Mouse (Mus musculus) left cerebral cortex, postnatal 14 days (tissue): ENCODE measurements at regions not wholly inside any gene's neighbourhood (a gene's known extent, or its start where the extent isn't known, plus 50 kb on each side); places are given as distances from the start of the nearest gene placed in this dataset.

ENCODE experiments used
- DNase-seq, 2 experiments: peaks; one replicate each; pipeline ENCODE4 v3.0.0; 2021 to 2022; ENCODE audit warnings: low spot score in 2 of 2, mixed read lengths in 1 of 2
- intact Hi-C: fragments of 180-260 bp; cut with DNase I; formaldehyde crosslinking; loops from one replicate; pipeline ENCODE4 v1.15.1; 2025

DNA sequence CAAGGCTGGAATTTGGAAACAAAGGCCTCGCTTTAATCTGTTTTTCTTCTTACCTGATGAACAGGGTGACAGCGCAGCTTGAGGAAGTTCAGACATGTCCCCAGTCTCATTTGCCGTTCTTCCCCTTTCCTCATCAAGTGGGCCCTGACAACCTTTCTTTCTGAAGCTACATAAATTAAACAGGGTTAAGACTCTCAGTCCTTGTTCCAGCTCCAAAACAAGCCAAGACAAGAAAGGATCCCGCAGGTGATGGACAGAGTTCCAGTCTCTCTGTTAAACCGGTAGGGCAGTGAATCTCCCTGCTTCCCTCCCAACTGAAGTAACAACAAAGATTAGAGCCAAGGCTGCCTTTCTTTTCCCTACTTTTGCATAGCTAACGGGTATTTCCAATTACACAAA lies 605.6 kb downstream of the Nfib start:
- intact Hi-C loops: loop anchor here (10.0 kb wide), 1 partner anchor 195 kb away; no protein-coding TSS in a partner anchor
- DNase-seq: no peak

DNA sequence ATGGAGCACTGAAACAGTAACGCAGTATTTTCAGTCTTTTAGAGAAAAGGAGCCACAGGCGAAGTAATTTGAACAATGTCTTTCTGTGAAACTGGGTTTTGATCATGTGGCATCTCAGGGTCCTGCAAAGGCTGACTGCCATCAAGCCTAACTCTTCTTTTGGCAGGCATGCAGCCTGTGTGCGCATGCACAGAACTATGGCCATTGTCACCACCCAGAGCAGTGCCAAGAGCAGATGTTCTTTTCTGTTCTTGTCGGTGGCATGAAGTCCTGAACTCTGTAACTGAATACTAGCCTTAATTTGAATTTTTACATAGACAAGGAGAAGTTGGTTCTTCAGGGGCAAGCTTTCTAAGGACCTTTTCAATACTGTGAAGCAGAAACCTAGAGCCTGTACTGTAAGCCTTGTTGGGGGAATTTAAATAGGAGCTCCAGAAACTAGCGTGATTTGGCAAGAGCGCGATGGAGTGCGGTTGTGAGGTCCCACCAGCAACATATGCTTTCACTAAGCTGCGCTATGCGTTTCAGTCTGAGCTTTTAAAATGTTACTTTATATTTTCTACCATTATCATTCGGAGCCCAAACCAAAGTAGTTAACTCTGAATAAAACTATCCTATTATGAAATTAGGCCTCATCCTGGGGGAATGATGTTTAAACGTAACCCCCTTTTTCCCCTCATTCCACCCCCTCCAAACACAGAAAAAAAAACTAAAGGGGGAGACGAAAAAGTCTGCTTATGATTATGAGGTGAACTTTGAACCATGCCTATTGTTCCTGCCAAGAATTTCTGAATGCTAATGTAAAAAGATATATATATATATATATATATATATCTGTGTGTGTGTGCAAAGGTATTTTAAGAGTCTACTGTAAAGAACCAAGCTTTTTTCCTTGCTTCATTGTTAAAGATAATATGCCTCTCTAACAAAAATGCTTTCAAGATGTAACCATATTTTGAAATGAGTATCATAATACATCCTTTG lies 606.3 kb downstream of the Nfib start:
- intact Hi-C loops: loop anchor here (10.0 kb wide), 1 partner anchor 196 kb away; no protein-coding TSS in a partner anchor
- no peak for DNase-seq

DNA sequence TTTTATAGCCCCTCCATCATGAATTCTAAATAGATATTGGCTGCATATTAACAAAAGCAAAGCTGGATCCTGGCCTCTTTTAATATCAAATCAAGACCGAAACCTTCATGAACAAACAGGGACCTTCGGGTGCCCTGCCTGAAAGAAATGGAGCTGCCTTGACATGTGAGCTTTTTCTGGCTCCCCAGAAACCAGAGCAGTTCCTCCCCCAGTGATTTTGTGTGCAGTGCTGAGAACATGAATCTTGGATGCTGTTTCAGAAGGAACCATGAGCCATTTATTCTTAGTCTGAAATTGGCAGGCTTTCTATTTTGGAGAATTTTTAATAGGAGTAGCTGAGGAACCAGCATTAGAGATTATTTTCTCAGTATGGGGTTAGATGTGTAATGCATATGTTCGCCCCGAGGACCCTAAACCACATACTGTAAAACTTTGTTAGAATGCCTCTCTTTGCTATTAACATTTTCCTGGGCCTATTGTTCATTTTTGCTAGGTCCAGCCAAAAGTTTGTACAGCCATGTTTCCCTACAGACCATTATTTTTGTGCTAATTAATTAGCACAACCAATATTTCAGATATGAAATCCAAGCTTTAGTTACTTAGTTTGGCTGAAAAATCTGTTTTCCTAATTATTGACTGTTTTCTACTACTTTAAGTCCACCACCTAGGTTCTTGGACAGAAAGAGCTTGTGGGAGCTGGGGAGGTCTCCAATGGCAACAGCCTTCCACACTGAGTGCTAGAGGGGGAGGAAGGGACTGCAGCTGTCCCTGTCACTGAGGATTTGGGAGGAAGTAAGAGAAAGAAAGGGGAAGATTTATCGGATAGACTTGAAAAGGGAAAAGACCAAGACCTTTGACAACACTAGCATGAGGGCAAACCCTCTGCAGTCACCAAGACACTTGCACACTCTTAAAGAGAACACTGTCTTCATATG lies 613.0 kb downstream of the Nfib start:
- peak; percentile 34 to 46 for DNase-seq
- intact Hi-C loops: loop anchor here (10.0 kb wide), 1 partner anchor 202 kb away; no protein-coding TSS in a partner anchor

DNA sequence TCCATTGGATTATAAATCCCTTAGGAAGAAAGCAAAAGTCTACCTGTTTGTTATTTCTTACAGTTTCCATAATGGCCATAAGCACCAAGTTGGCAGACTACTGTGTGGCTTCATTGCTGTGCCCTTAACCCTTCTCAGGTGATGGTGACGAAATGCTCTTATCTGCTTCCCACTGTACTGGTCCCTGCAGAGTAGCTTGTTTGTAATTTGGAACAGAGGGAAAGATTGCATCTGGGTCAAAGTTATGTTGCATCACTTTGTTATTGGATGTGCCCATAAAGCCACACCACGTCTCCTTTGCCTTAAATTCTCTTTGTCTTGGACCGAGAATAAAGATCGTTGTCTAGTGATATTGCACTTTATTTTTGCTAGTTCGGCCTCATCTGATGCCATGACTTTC lies 615.9 kb downstream of the Nfib start:
- DNase-seq: no peak
- intact Hi-C loops: loop anchor here (10.0 kb wide), 1 partner anchor 205 kb away; no protein-coding TSS in a partner anchor

DNA sequence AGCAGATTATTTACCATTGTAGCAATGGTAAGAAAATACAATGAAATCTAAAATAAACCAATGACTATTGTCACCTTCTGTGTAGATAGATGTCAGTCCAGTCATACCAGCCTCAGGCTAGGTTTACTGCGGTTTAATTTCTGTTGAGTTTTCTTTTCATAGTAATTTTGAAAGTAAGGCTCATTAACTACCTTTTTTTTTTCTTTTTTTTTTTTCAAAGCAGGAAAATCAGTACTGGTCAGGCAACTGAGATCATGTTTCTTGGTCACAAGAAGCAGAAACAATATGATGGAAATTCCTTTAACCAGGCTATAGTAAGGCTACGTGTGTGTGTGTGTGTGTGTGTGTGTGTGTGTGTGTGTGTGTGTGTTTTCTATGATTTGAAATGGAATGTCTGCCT lies 622.0 kb downstream of the Nfib start:
- intact Hi-C loops: no loop called here
- no peak for DNase-seq

DNA sequence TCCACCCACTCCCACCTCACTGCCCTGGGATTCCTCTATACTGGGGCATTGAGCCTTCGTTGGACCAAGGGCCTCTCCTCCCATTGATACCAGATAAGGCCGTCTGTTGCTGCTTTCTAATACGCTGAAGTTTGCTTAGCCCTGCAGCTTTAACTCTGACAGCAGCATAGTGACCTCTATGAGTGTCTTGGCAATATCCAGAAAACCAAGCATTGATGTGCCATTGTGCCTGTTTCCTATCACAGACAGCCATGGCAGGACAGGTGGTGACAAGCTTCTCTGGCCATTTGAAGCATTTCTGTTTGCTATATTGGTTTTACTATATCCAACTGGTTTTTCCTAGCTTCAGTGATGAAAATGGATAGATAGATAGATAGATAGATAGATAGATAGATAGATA lies 625.4 kb upstream of the Mpdz start:
- intact Hi-C loops: no loop called here
- DNase-seq: no peak

DNA sequence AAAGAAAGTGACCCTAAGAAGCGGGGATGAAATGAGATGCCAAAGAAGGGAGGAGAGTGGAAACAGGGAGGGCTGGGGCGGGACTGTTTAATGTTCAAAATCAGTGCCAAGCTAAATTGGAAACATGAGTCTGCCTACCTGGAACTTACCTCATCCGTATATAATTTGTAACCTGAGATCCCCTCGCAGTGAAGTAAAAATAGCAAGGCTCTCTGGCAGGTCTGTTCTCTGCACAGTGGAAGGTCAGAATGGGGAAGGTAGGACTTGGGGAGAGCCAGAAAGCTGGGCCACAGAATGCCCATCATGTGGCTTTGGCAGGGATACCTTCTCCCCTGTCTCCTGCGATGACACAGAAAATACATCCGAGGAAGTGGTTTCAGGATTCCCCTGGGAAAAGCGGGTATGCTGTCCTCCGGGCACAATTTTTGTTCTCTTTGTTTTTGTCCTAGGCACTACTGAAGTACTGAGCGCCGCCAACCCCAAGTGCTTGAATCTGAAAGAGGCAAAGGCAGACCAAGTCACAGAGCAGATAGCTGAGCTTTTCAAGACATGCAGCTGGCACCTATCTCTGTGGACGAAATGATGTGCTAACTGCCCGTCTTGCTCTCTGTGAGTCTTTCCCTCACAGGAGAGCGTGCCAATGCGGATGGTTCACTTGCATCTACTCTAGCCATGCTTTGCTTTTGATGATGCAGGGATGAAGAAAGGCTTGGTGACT lies 623.2 kb upstream of the Mpdz start:
- intact Hi-C loops: no loop called here
- no peak for DNase-seq

DNA sequence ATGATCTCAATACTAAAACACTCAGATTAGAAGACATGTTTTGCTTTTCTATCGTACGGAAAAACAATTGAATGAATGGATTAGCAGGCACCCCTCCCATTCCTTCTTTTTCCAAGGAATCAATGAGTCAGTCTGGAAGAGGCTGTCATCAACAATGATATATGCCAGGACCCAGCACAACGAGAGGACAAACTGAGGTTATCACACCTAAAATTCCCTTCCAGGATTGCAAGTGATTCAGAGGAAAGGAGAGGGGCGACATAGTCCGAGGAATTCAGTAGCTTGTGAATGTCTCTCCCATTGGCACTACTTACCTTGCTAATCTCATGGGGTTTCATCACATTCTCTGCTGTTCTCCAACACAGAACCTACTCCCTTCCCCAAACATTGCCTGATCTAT lies 620.1 kb upstream of the Mpdz start:
- intact Hi-C loops: no loop called here

DNA sequence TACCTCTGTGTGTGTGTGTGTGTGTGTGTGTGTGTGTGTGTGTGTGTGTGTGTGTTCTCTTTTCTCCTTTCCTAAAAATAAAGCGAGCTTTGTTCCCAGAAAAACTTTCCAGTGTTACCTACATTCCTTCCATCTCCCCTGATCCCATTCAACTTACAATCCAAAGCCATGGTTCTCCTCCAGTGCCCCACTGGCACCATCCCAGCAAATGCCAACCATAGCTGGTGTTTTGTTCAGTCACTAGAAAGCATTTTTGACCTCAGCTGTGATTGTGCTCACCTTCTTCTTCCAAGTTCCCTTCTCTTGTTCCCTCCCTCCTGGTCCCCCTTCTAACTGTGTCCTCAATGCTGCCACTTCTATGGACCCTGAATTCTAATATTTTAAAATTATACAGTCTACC lies 614.1 kb upstream of the Mpdz start:
- no peak for DNase-seq
- intact Hi-C loops: no loop called here

More for the DNA sequence above, 620.1 kb upstream of the Mpdz start:
- DNase-seq: no peak

DNA sequence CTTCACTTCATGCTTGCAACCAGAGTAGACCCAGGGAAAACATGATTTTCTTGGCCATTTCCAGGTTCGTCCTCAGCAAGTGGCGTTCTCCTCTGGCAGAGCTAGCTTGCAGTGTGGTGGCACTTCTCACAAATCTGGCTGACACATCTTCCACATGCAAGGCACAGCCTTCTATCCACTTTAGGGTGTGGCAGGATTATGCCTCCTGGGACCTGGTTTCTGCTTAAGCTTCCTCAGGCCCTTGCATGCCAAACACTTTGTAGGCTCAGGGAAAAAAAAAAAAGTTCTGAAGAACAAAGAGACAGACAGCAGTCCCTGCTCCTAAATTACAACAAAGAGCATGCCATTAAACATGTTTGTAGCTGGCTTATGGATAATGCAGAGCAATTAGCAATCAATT lies 605.6 kb upstream of the Mpdz start:
- DNase-seq: no peak
- intact Hi-C loops: no loop called here

DNA sequence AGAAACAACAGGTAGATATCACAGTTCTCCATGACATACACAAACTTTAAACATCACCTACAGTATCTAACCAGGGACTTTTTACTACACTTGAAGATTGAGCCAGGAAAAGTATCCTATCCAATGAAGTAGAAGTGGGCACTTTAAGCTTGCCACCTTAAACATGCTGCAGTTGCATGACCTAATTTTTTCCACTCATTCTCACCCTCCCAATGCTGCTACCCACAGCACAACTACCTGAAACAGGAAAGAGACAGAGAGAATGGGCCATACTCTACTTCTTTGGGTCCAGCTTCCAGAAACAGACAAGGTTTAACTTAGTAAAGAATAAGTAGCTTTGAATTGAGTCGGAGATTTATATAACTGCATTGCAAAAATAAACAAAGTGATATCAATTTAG lies 594.9 kb upstream of the Mpdz start:
- no peak for DNase-seq
- intact Hi-C loops: no loop called here

DNA sequence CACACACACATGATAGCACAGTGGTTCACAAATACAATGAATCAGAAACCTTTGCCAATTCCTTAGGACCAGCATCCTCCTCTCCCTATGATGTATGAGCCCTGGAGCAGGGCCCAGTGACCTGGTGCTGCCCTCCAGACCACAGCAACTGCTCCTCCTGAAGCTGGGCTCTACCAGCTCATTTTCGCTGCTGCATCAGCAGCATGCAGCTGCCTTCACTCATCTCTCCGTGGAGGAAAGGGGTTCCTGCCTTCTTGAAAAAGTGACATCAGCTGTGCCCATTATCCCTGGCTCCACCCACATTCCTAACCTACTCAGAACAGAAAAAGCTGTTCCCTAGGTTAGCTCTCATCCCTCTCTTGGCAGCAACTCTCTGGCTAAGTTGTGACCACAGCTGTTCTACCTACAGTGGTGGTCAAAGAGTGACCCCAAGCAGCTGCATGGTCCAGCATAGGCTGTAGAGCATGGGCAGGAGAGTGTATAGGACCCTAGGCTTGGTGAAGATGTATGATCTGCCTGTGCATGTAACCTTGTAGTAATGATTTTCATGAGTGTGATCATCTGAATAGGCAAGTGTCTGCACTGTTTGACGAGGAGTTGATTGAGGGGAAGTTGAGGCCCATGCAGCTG lies 592.6 kb upstream of the Mpdz start:
- no peak for DNase-seq
- intact Hi-C loops: no loop called here

DNA sequence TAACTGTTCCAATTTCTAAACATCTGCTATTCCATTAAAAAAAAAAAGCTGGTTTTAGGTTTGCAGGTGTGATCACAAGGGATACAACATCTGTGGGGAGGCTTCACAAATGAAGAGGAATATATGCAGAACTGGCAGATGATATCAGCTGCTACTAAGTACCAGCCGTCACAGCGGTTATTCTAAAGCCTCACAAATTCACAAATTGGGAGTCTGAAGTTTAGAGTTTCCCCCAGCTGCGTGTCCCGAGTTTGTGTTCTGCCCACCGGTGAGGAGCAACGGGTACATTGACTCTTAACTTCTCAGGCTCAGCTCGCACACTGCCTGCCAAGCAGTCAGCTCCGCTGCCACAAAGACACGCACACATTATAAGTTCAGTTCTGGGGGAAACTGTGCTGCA lies 586.6 kb upstream of the Mpdz start:
- intact Hi-C loops: no loop called here
- no peak for DNase-seq

DNA sequence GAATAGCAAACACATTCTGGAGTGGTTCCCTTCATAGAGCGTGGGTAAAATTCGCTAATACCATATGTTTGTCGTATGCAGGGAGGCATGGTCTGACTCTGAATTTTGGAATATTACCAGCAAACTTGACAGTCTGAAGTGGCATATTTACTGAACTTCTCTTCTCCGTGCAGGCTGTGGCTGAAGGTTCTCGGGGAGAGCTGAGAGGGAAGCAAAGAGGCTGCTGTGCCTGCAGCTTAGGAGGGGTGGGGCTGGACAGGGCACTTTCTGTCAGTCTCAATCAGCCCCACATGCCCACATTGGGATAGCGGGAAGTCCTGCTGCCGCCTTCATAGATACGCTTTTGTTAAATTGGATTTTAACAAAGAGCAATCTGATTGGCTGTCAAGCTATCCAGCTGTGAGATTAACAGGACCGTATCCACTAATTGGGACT lies 584.8 kb upstream of the Mpdz start:
- DNase-seq: no peak

DNA sequence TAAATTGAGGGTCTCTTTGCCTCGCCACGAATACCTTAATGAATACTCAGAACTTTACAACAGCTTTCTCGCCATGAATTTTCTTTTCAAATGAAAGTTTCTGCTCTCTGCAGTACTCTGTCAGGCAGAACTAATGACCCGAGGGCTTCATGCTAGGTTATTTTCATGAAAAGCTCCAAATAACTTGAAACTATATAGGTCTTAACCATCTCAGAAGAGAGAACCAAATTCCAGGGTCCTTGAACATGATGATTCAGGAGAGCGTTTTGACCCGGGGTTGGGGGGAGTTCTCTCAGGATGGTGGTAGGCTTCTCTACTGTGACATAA lies 558.8 kb upstream of the Mpdz start:
- intact Hi-C loops: no loop called here
- DNase-seq: no peak

More for the DNA sequence above, 584.8 kb upstream of the Mpdz start:
- intact Hi-C loops: no loop called here

DNA sequence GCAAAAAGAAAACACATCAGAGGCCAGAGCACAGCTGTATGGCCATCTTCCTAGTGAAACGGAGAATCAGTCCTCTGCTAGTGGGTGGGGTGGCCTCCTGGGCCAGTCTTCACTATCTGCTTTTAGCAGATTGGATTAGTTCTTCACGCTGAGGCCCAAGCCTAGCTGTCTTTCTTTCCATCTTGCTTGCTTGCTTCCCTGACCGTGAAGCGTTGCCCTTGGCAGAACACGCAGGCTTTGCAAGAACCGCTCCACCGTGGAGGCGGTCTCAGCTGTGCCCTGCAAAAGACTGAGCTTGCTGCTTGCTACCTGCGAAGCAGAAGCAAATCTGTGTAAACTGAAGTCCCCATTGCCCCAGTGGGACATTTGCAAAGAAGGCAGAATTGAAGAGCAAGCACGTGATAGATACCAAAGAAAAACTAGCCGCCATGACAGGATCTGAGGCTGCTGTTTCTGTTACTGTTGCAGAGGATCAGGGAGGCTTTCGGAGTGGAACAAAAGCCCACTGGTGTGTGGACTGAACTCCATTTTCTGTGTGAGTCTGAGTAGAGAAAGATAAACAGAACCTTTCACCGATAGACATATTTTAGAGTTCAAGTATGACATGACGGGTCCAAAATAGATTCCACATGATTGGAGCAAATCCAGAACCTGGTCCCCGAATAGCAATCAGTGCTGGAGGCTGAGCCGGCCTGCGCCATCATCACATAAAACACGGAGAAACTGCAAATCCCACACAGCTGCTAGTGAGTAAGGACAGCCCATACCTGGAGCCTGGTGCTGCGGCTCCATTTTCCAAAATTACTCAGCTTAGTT lies 558.2 kb upstream of the Mpdz start:
- intact Hi-C loops: no loop called here
- DNase-seq: peak in 1 of 2 experiments; percentile 20

DNA sequence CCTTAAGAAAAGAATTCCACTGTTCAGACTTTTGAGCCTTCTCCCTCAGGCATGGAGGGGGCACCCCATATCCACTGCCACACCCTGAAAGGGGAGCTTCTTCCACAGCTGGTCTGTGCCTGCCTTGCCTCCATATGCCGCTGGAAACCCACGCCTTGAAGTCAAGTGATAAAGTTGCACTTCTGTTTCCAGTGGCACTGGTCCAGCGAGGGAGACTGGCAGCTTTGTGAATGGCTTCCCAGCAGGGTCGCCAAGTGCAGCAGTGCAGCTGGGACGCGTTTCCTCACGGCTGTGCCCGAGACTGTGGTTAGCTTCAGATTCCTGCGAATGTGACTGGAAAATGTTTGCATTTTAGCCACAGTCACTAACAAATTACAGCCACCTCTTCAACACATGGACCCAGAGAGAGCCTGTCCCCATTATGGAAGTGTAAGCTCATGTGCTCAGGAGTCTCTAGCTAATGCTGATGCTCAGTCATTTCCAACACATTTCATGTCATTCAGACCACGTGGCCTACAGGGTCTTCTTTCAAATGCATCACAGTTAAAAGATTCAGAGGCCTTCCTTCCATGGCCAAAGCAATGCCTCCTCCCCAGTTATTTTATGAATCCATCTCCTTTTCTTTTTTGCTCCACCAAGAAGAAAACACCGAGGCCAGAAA lies 557.2 kb upstream of the Mpdz start:
- peak; percentile 35 to 48 for DNase-seq
- intact Hi-C loops: no loop called here

DNA sequence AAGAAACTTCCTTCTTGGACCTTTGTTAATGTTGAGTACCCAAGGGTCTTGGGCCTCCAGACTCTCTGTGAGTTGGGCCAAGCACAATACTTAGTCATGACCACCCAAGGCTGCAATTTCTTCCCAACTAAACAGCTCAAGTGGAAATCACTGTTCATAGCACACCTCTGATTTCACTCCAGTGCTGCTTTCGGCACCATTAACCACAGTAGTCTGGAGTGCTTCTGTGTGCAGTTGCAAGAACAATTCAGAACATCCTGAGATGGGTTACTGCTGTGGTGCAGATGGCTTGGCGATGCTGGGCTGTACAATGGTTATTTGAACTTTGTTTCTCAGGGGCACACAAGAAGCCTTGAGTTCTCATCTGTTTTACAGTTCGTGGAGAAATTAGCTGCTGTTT lies 556.5 kb upstream of the Mpdz start:
- intact Hi-C loops: no loop called here
- no peak for DNase-seq
